Mouse (Mus musculus) G1E (cell line): ENCODE data around the gene Cyp2d10. TPM values are rescaled to one million over a fixed set of nuclear protein-coding genes. Genes with fewer than 3 reads are reported as not detected.

Experiments
- ATAC-seq: 2 replicates; pipeline ENCODE4 v1.8.0; 2016; ENCODE audit warnings: mild to moderate bottlenecking; ENCODE audit not compliant: insufficient number of reproducible peaks, poor library complexity, low FRiP score, severe bottlenecking; ENCODE audit errors: extremely low read depth
- DNase-seq: peaks from one replicate; pipeline ENCODE4 v3.0.0; 2012; ENCODE audit warnings: low spot score
- H3K27me3 ChIP-seq: 2 replicates; pipeline ENCODE4 v1.6.1; 2012; ENCODE audit warnings: mild to moderate bottlenecking, low read length, inconsistent platforms; ENCODE audit not compliant: insufficient read depth
- H3K36me3 ChIP-seq: replicated peaks from 2 replicates; pipeline ENCODE3; 2012; ENCODE audit warnings: mild to moderate bottlenecking, inconsistent platforms
- H3K4me1 ChIP-seq: 2 replicates; pipeline ENCODE4 v1.6.1; 2012; ENCODE audit warnings: low read depth, low read length, inconsistent platforms, mixed read lengths; ENCODE audit not compliant: insufficient read depth
- H3K4me3 ChIP-seq: 2 replicates; pipeline ENCODE4 v1.5.1; 2012; ENCODE audit warnings: low read depth, mild to moderate bottlenecking, inconsistent platforms, low read length, moderate library complexity, mixed read lengths
- H3K9me3 ChIP-seq: replicated peaks from 2 replicates; pipeline ENCODE4 v1.6.1; 2012; ENCODE audit warnings: inconsistent platforms
- CTCF ChIP-seq: IDR thresholded peaks from 2 replicates; pipeline ENCODE4 v1.5.1; 2012; ENCODE audit warnings: low read depth, low read length, inconsistent platforms, mixed read lengths
- GATA1 ChIP-seq: IDR thresholded peaks from 2 replicates; pipeline ENCODE4 v1.6.1; 2012; ENCODE audit warnings: borderline replicate concordance, low read length, inconsistent platforms, mixed read lengths
- GATA2 ChIP-seq: IDR thresholded peaks from 2 replicates; pipeline ENCODE4 v1.6.1; 2012; ENCODE audit warnings: low read depth, low read length, inconsistent platforms, borderline replicate concordance
- POLR2AphosphoS5 ChIP-seq: IDR thresholded peaks from 2 replicates; pipeline ENCODE4 v1.6.1; 2012; ENCODE audit warnings: low read depth, low read length, inconsistent platforms; ENCODE audit not compliant: insufficient replicate concordance
- TAL1 ChIP-seq: conservative IDR thresholded peaks from 2 replicates; pipeline ENCODE4 v1.6.1; 2012; ENCODE audit warnings: low read depth, low read length, inconsistent platforms, mixed read lengths
- polyA plus RNA-seq: library from polyadenylated mRNA; stranded (reverse); fragments of >175 nt; gene quantifications from 2 replicates; pipeline ENCODE4 v1.2.3, GENCODE M21; 2012
- total RNA-seq, 2 experiments: library from RNA; stranded (forward) in 1 of 2; stranded (reverse) in 1 of 2; fragments of 200-1000 nt in 1 of 2; fragments of >200 nt in 1 of 2; fragmentation: Nextera tagmentation in 1 of 2; gene quantifications; 2 replicates each; pipeline ENCODE4 v1.2.3; 2014 to 2017

Cyp2d10 gene
- total and polyA plus RNA-seq, 3 experiments, result 0.05 TPM; not detected in 2

GRCm38 (mm10) chr15:82362234-82362633, 44.8 kb downstream of the Cyp2d10 start:
- ATAC-seq (no peak), DNase-seq (no peak)
- H3K4me1 ChIP-seq, result peaks cover 16% of the 10 kb centered on the region
- H3K4me3 ChIP-seq, result no peak overlapping the region
- no peaks in the 10 kb centered on the region for H3K27me3 ChIP-seq
- peaks cover 6% of the 10 kb centered on the region for H3K36me3 ChIP-seq
- no peaks in the 10 kb centered on the region for H3K9me3 ChIP-seq
- TF ChIP-seq TAL1 (no peak), GATA1 (no peak), GATA2 (no peak), CTCF (no peak), POLR2AphosphoS5 (no peak)

DNA sequence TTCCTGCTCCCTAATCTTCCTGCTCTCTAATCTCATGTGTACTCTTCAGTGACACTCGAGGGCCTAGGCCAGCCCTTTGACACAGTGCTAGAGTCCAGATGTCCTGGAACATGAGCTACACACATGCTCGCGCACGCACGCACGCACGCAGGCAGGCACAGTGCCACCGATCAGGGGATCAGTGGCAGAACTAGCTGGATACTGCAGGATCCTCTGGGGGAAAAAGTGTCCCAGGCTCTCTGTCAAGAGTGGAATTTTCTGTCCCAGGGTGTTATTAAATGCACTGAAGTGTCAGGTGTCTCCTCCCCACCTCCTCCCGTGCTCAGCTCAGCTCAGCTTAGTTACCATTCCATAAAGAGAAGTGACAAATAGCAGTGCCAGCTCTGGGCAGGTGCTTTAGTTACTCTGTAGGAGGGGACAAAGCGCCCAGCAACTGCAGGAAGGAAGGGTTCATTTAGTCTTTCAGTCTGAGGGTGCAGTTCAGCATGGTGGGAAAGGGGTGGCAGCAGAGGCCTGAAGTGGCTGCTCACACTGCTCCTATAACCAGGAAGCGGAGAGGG, 45.5 kb downstream of the Cyp2d10 start:
- DNase-seq (no peak), ATAC-seq (no peak)
- H3K4me1 ChIP-seq, result peaks cover 17% of the 10 kb centered on the region
- TF ChIP-seq TAL1 (no peak), POLR2AphosphoS5 (no peak), CTCF (no peak), GATA1 (no peak), GATA2 (no peak)
- H3K9me3 ChIP-seq, result no peaks in the 10 kb centered on the region
- H3K27me3 ChIP-seq, result no peaks in the 10 kb centered on the region
- no peak overlapping the region for H3K4me3 ChIP-seq
- peaks cover 7% of the 10 kb centered on the region for H3K36me3 ChIP-seq

GRCm38 (mm10) chr15:82358431-82359260, 48.3 kb downstream of the Cyp2d10 start:
- Histone ChIP-seq H3K9me3 (0 out of 2 replicates have a peak, but pooled peaks cover 3% of the 10 kb centered on the region), H3K4me3 (no peak overlapping the region), H3K4me1 (peaks cover 26% of the 10 kb centered on the region), H3K36me3 (peaks cover 15% of the 10 kb centered on the region), H3K27me3 (no peaks in the 10 kb centered on the region)
- TF ChIP-seq CTCF (no peak), GATA1 (no peak), GATA2 (no peak), TAL1 (no peak), POLR2AphosphoS5 (no peak)
- DNase-seq (no peak), ATAC-seq (no peak)

DNA sequence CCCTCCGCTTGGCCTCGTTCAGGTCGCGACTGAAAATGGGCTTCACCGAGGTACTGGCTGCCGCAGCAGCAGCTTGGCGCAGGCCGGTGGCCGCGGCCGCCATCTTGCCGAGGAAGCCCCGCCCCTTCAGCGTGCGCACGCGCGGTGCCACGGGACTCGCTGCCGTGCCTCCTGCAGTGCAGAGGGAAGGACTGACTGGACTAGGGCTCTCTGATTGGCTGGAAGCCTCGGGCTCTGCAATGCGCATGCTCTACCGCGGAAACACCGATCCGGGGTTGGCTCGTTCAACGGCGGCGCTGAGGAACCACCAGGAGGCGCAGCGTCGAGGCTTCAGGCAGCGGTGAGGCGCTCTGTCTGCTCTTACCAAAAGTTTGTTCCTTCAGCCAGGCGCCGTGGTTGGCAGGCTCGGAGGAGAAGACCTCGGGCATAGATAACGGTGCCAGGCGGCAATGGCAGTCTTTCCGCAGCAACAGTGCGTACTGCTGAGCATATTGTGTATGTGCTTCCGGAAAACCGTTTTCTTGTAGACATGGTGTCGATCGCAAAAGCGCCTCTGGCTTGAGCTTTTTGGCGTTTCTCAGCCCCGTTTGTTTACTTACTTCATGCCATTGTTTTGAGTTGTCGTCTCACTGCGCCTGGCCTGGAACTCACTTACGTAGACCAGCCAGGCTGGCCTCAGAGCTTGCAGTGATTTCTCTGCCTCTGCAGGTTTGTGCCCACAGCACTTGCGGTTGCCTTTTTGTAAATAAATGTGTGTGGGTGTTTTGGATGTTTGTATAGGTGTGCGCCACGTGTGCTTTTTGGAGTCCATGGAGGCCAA, 52.7 kb downstream of the Cyp2d10 start, which contains the start of gene Ndufa6:
Ndufa6 (minus strand) TSS at position 197 of the 820 bp plus-strand sequence.
- ATAC-seq, result peak; percentile 98

DNA sequence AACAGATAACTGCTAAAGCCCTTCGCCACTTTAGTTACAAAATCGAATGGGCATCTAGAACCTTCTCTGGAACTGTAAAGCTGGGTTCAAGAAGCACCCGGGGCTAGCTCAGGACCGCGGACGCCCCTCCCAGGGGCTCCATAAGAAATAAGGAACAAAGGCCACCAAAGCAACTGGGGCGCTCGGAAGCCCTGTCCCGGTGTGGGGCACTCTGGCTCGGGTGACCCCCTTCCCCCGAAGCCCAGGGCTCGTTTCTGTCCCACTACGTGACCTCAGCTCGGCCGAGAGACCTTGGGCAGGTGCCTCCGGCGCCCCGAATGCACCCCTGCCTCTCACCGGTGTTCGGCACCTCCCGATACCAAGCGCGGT, 53.3 kb downstream of the Cyp2d10 start:
- H3K27me3 ChIP-seq, result no peaks in the 10 kb centered on the region
- H3K9me3 ChIP-seq, result 0 out of 2 replicates have a peak, but pooled peaks cover 3% of the 10 kb centered on the region
- TF ChIP-seq GATA1 (no peak), CTCF (no peak), GATA2 (no peak), POLR2AphosphoS5 (no peak), TAL1 (no peak)
- ATAC-seq, result no peak
- peaks cover 59% of the 10 kb centered on the region for H3K4me1 ChIP-seq
- DNase-seq, result no peak
- H3K36me3 ChIP-seq, result peaks cover 52% of the 10 kb centered on the region
- peak overlapping the region; percentile 94 for H3K4me3 ChIP-seq

More for the DNA sequence above, 52.7 kb downstream of the Cyp2d10 start, which contains the start of gene Ndufa6:
- H3K4me3 ChIP-seq, result peak within 1 kb of the TSS; percentile 94
- 0 out of 2 replicates have a peak, but pooled peaks cover 3% of the 10 kb centered on the region for H3K9me3 ChIP-seq
- H3K4me1 ChIP-seq, result peaks cover 60% of the 10 kb centered on the region
- H3K36me3 ChIP-seq, result peaks cover 46% of the 10 kb centered on the region
- DNase-seq, result peak; percentile 97
- no peak for TF ChIP-seq TAL1
- TF ChIP-seq CTCF, result peak; percentile 66
- no peaks in the 10 kb centered on the region for H3K27me3 ChIP-seq
